Mouse (Mus musculus): ENCODE measurements around the gene Maml2.
A peak's percentile ranks its signal among the peaks of the same experiment; 100 is the strongest.

The Maml2 gene

DNA sequence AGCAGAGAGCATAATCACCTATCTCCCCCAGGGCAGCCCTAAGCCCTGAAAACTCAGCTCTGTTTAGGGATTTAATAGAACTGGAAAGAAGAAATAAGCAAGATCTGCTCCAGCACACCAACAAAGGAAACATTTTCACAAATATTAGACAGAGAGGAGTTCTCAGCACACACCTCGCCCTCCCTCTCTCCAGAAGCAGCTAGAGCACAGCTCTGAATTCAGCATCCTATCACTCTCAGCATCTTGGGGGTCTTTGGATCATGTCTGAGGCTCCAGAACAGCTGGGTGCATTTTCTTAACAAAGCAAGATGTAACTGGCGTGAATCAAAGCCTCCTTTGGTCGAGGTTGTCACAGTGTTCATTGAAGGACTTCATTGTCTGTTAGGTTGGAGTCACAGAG lies 12.5 kb downstream of the Maml2 start:
- DNase-seq (ENCODE audit: low spot score) = no peak

DNA sequence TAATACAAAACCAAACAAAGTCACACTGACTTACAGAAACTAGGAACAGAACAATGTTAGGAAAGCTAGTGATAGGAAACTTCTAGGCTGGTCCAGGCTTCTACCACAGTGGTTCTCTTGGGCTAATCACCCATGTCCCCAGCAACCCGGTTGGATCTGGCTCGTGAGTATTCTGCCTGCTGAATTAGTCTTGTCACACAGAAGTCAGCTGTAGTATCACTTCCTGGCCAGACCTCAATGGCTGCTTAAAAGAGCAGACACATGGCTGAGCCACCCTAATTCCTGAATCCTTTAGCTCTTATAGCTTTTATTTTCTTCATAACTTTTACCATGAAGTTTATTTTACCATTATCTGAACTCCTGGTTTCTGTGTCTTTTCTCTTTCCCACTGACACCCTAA lies 13.3 kb downstream of the Maml2 start:
- DNase-seq (ENCODE audit: low spot score) = no peak

- no peak for DNase-seq (ENCODE audit: low spot score)
These were observed 16.2 kb downstream of the Maml2 start for GRCm38 (mm10) chr9:13313923-13314322.

- no peak for DNase-seq (ENCODE audit: low spot score)
These were observed 16.8 kb downstream of the Maml2 start for GRCm38 (mm10) chr9:13314577-13315004.

- no peak for DNase-seq (ENCODE audit: low spot score)
These were observed 17.6 kb downstream of the Maml2 start for GRCm38 (mm10) chr9:13315393-13315792.

GRCm38 (mm10) chr9:13319566-13319965 lies 21.8 kb downstream of the Maml2 start:
- no peak for DNase-seq (ENCODE audit: low spot score)

DNA sequence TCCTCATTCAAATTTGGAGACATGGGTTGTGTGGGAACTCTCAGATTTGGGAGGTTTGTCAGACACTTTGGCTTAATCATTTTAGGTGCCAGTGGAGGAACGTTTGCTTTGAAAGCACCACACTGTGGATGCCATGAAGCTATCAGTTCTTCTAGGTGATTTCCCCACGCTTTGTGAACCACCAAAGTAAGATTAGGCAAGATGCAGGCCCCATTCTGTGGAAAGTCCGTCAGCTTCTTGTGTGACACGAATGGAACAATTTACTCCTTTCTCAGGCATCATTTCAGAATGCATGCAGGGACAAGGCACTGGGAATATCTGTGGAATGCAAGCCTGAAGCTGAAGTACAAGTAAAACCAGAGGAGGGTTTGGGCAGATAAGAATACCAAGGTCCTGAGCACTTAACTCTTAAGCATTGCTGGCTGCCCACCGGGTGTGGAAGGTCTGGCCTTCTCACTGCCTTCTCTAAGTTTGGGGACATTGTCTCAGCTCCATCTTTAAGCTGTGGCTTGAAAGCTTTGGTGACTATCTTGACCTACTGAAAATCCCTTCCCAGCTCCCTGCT lies 23.1 kb downstream of the Maml2 start:
- DNase-seq (ENCODE audit: low spot score) = no peak

- no peak for DNase-seq (ENCODE audit: low spot score)
These were observed 25.3 kb downstream of the Maml2 start for GRCm38 (mm10) chr9:13323074-13323473.

DNA sequence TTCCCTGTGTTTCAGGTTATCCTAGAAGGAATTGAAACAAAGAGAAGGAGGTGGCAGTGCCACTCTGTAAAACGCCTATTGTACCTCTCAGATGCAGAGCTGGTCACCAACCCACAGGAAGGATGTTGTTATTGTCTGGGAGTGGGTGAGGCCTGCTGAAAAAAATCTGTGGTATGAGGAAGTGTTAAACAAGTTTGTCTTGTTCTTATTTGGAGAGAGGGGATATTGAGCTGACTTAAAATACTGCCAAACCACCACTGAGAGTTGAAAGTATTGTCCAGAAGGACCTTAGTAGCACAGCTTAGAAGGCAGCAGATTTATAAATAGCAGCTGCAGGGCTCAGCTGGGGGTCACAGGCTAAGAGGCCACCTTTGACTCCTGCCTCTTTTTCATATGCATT lies 25.9 kb downstream of the Maml2 start:
- no peak for DNase-seq (ENCODE audit: low spot score)

- no peak for DNase-seq (ENCODE audit: low spot score)
These were observed 116.5 kb downstream of the Maml2 start for GRCm38 (mm10) chr9:13414230-13414766.

GRCm38 (mm10) chr9:13425031-13425940 lies 127.5 kb downstream of the Maml2 start:
- DNase-seq (ENCODE audit: low spot score) = peak; percentile 64

DNA sequence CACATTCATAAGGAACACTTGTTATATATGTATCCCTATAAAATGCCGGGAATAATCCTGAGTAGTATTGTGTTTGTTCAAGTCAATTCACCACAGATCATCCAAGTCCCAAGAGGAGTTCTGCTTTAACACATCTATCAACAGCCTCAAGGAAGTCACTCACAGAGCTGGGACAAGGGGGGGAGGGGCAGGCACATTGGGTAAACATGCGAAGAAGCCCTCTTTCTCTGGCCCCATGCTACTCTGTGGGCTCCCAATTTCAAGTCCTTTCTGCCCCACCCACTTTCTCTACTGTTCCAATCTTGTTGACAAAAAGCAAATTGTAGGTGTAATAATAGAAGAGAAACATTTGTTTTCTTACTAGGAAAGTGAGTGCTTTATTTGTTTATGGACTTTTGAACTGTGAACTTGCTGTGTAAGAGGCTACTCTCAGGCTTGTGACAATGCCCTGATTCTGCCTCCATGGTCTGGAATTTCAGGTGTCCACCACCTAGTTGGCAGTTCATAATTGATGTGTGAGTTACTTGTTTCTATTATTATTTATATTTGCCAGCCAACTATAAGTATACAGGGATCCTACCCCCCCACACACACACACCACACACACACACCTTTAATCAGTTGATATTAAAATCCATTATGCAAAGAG lies 131.8 kb downstream of the Maml2 start:
- DNase-seq (ENCODE audit: low spot score) = no peak

DNA sequence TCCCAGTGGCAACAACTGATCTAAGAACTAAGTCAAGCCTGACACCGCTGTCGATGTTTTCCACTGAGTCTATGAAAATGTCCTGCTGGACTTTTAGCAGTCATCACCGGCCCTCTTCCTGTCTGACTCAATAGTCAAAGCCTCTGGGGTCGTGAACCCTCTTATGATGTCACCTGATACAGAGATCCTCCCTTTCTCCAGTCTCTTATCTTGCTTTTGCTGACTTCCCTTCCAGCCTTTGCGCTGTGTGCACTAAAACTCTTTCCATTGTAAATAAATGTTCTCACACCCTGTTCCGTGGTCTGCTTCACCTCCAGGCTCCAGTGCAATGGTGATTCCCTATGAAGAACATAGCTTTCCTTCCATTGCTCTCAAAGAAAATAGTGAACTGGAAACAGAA lies 132.5 kb downstream of the Maml2 start:
- no peak for DNase-seq (ENCODE audit: low spot score)

GRCm38 (mm10) chr9:13430744-13431143 lies 133.0 kb downstream of the Maml2 start:
- no peak for DNase-seq (ENCODE audit: low spot score)

DNA sequence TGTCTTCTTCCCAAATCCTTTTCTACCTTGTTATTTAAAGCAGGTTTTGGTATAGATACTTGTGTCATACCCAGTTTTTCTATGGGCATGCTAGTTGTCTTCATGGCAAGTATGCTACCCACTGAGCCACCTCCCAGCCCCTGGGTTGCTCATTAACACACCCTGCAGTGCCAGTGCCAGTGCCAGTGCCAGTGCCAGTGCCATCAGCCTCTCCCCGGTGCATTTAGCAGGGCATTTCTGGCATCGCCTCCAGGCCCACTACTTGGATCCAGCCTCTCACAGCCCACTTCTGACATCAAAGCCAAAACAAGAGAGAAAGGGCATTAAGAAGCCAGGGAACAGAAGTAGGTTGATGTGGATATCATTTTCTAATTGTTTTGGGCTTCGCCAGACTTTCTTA lies 133.9 kb downstream of the Maml2 start:
- DNase-seq (ENCODE audit: low spot score) = no peak

DNA sequence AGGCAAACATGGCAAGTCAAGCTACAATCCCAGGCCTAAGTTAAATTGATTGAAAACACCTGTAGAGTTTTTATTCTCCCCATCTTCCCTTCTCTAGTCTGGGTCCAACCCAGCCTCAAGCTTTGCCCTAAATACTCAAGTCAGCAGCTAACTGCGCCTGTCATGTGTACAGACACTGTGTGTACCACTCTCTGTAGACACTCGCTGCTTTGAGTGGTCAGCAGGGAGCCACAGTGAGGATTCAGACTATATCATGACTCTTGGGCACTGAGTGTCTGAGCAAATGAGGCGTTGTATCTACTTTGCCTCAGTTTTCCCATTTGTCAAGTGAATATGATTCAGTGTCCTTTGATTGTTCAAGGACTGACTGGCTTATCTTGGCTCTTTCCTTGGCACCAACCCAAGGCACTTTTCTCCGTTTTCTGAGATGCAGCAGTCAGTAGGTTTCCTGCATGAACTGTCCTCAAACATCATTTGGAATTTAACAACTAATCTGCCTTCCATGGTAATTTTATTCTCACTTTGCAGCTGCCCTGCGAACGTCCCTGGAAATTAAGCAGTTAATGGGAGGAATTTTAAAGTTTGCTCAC lies 135.8 kb downstream of the Maml2 start:
- no peak for DNase-seq (ENCODE audit: low spot score)

- DNase-seq (ENCODE audit: low spot score) = no peak
These were observed 143.2 kb downstream of the Maml2 start for GRCm38 (mm10) chr9:13440911-13441310.

DNA sequence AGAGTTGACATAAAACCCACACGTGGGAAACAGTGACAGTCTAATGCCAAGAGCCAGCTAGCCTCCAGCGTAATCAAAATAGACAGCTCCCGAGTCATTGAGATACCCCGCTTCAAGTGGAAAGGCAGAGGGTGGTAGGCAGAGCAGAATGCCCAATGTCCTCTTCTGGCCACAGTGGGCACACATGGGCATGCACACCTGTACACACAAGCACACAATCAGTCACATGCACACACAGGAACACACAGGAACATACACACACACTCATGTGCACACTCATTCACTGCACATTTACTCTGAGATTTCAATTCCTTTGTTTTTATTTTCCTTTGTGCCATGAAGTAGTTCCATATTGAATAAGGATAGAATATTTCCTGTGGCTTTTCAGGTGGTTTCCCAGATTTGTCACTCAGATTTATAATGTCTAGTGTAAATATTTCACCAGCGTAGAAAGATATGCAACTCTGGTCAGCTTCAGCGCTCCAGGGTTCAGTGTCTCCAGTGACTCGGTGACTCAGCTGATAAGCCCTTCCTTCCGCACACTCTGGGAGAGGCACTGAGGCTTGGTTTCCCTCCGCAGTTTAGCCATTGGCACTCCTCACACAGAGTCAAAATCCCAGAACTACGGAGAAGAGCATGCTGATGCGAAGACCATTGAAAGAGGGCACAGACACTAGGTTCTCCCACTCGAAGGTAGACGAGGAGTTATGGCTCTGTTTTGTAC lies 144.4 kb downstream of the Maml2 start:
- no peak for DNase-seq (ENCODE audit: low spot score)

- DNase-seq (ENCODE audit: low spot score) = no peak
These were observed 145.9 kb downstream of the Maml2 start for GRCm38 (mm10) chr9:13443484-13444211.

GRCm38 (mm10) chr9:13446236-13446635 lies 148.5 kb downstream of the Maml2 start:
- DNase-seq (ENCODE audit: low spot score) = no peak

- no peak for DNase-seq (ENCODE audit: low spot score)
These were observed 149.0 kb downstream of the Maml2 start, which contains the start of gene Gm17571 for GRCm38 (mm10) chr9:13446703-13447285. Gm17571 (minus strand) TSS chr9:13446753.
